Mouse (Mus musculus): ENCODE data around the gene Scrg1.
"Not testable (repeated sequence)": the region's sequence is repeated elsewhere in the genome, so short reads cannot be mapped to it uniquely, and the experiment has no call there.

The Scrg1 gene

GRCm38 (mm10) chr8:57455765-57456164 lies at the start of gene Scrg1:
Gene Scrg1 (plus strand): TSS chr8:57455923.
- DNase-seq (ENCODE audit: low spot score in 2 of 2): no peak

- no peak for DNase-seq (ENCODE audit: low spot score in 2 of 2)
Measured at GRCm38 (mm10) chr8:57406366-57406765, 49.4 kb upstream of the Scrg1 start.

DNA sequence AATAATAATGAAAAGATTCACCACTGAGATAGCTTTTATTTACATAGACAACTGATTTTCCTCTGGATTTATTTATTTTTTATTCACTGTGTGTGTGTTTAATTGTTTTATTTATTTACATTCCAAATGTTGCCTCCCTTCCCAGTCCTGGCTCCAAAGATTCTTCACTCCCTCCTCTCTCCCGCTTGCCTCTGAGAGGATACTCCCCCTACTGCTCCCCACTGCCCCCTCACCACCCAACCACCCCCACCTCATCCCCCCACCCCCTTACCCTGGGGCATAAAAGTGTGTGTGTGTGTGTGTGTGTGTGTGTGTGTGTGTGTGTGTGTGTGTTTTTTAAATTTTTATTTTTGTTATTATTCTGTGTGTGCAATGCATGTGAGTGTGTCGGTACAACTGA lies 46.4 kb upstream of the Scrg1 start:
- DNase-seq (ENCODE audit: low spot score in 2 of 2): no peak

DNA sequence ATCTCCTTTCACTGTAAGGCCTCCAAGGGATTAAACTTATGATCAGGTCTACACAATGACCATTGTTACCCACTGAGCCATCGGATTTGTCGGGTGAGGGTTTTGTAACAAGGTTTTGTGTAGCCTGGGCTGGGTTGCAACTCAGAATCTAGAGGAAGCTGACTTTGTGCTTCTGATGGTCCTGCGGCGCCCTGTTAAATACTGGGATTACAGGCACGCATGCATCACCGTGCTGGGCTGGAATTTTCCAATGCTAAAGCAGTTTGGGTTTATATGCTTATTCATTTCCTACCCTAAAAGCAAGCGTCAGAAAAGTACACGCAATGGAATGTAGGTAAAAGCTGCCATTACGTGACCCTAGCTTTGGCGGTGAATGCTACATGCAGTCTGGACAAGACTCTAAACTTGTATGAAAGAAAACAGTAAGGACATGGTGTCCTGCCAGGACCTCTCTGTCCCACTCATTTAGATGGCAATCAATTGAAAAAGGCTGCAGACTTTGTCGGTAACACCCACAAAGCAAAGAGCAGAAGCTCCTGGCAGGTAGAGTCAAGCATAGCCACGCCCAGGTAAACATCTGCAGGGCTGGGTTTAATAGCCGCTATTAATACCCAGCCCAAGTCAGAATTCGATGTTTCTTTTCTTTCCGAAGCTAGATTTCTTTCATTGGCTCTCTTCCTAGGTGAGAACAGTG lies 45.8 kb upstream of the Scrg1 start:
- no peak for DNase-seq (ENCODE audit: low spot score in 2 of 2)

GRCm38 (mm10) chr8:57410473-57410863 lies 45.3 kb upstream of the Scrg1 start:
- no peak for DNase-seq (ENCODE audit: low spot score in 2 of 2)

DNA sequence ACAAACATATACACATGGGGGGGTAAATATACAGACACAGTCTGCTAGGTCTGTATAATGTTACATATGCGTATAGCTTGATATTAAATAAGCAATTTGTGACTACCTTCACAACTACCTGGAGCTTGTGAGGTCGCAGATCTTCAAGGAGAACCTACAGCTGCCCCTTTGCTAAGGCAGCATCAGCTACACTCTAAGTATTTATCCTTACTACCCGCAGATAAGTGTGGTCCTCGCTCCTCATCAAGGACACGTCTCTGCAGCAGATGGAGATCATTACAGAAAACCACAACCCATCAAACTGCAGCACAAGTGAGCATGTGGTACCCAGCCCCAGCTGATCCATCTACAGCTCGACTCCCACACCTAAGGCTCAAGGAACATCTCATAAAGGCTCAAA lies 44.4 kb upstream of the Scrg1 start:
- DNase-seq (ENCODE audit: low spot score in 2 of 2): no peak

- no peak for DNase-seq (ENCODE audit: low spot score in 2 of 2)
Measured at GRCm38 (mm10) chr8:57416827-57417226, 38.9 kb upstream of the Scrg1 start.

GRCm38 (mm10) chr8:57426074-57426473 lies 29.6 kb upstream of the Scrg1 start:
- no peak for DNase-seq (ENCODE audit: low spot score in 2 of 2)

DNA sequence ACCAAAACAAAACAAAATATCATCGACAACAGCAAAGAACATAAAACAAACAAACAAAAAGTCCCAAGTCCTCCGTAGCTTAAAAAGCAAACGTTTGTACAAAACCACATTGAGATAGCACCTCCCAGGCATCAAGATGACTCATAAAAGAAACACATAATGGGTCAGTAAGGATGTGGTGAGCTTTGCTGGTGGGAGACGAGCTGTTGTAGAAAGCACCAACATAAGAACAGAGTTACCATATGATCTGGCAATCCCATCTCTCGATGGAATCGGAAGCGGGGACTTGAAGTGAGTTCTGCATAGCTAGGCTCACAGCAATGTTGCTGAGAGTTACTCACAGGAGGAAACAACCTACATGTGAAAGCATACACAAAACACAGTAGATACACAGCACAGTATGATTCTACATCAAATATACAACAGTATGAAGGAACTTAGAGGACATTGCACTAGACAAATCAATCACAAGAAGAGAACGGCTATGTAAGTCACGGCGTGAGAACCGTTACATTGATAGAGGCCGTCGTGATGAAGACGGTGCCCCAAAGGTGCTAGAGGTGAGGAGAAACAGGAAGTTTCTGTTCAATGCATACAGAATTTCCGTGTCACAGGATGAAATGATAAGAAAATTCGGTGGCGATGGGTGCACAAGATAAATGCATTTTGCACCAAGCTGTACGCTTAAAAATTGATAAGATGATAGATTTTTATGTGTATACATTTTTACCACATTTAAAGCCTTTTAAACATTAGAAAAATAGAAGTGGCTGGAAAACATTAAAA lies 27.9 kb upstream of the Scrg1 start:
- no peak for DNase-seq (ENCODE audit: low spot score in 2 of 2)

GRCm38 (mm10) chr8:57428566-57428965 lies 27.2 kb upstream of the Scrg1 start:
- DNase-seq (ENCODE audit: low spot score in 2 of 2): no peak

DNA sequence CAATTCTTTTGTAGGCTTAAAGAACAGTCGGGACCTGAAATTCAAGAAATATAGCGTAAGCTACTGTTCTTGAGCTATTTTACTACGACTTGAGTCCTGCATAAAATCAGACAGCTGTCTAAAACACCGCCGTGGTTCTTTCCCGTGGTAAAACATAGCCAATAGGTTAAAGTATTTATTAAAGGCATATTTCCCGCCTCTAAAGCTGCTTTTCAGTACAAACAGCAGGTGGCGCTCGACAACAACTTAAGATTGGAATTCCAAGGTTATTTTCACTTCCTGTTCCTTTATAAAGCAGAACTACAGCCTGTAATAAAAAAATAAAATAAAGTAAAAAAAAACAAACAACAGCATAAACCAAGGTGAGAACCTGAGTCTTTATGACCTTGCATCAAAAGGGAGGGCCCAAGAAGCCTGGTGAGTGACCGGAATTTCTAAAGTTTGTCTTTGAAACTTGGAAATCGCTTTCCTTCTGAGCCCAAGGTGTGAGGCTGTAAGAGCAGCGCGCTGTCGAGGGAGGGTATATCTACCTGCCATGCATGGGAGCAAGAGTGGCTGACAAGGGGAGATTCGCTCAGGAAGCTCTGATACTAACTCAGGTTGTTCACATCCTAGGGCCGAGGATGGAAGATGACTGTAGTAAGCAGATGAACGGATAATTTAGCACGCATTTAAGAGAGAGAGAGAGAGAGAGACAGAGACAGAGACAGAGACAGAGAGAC lies 26.4 kb upstream of the Scrg1 start:
- no peak for DNase-seq (ENCODE audit: low spot score in 2 of 2)

DNA sequence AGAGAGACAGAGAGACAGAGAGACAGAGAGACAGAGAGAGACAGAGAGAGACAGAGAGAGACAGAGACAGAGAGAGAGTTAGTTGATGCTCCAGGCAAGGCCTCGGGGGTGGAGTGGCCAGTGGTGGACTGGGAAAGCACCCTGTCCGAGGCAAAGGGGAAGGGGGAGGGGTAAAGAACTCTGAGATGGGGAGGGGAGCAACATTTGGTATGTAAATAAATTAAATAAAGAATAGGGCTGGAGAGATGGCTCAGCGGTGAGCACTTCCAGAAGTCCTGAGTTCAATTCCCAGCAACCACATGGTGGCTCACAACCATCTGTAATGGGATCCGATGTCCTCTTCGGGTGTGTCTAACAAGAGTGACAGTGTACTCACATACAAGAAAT lies 25.8 kb upstream of the Scrg1 start:
- DNase-seq (ENCODE audit: low spot score in 2 of 2): not testable (repeated sequence)

DNA sequence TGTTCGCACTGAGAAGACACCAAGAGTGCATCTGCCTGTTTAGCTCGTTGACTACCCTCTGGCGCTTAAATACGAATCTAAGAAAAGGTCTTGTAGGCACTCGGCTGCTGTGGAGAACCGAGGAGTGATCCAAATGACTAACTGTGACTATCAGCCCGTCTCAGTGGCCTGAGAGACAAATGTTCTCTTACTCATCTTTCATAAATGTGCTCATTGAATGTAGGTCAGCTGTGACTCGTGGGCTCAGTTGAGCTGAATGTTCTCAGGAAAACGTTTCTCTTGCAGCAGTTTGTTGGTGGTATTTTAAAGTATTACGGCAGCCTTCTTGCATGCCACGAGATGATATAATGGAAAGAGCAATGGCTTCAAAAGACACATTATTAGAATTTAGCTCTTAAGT lies 24.8 kb upstream of the Scrg1 start:
- peak; percentile 22 to 57 for DNase-seq (ENCODE audit: low spot score in 2 of 2)

DNA sequence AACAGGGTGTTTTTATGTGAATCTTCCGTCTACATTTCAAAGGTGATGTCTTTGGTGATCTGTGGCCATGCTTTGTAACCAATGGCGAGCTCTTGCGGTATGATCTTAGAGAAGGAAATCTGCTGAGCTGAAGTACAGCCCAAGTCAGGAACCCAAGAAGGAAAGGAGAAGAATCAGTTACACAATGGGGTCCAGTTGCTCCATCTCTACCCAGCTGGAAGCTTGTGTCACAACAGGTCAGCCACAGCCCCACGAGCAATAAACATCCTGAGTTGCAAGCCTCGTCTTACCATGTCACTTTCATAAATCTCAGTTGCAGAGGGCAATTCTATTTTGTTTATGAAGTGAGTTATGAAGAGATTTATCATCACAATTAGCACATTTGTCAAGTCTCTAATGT lies 22.9 kb upstream of the Scrg1 start:
- DNase-seq (ENCODE audit: low spot score in 2 of 2): no peak

DNA sequence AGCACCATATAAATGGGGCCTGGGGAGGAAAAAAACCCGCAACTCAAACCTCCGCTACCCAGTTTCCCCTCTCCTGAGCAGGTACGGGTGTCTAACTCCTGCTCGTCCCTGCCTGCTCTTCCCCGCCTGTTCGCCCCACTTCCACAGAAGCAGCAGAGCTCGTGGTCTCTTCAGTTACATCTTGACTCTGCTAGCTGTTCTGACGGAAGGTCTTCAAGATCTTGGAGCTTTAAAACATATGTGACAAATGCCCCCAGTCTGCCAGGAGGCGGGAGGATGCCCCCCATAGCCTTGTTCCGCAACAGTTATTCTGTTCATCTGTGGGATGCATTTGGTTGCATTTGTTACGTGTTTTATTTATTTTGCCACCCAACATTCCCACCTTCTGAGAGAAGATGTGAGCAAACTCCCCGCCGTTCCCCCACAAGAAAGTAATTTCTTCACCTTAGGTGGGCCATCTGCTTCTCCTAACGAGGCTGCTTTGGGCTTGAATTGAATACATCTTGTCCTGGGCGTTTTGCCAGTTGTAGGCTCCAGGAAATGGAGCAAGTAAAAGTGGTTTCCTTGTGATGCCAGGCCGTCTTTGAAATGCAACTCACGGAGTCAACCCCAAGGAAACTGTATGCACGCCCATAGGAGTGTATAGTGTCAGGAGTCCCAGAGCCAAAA lies 19.8 kb upstream of the Scrg1 start:
- DNase-seq (ENCODE audit: low spot score in 2 of 2): peak; percentile 73 to 75

DNA sequence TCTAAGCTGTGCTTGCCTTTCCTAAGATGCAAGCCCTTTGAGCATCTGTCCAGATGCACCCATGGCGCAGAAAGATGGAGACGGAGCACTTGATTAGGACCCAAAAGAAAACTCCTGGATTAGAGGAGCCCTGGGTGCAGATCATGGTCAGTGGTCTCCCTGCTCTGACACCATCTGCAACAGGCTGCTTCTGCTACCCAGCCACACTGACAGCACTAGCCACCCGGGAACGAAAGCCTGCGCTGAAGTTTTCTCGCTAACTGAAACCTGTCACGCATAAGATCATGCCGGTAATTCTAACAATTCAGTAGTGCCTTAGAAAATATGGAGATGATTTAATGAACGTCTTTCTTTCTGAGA lies 19.3 kb upstream of the Scrg1 start:
- DNase-seq (ENCODE audit: low spot score in 2 of 2): no peak

DNA sequence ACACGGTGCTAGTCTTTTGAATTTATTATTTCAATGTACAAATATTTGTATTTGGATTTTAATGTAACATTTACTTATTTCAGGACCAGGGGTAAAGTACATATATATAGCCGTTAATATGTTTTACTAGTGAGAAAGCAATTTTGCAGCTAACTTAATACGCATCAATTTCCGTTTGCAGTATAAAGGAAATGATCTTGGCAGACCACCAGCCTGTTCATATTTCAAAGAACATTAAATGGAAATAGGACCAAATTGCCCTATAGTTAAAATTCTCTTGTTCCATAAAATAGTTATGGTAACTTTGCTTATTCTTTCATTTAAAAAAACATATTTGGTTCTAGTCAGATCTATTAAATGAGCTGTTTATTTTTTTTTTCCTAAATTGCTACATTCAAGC lies 14.6 kb upstream of the Scrg1 start:
- DNase-seq (ENCODE audit: low spot score in 2 of 2): no peak

DNA sequence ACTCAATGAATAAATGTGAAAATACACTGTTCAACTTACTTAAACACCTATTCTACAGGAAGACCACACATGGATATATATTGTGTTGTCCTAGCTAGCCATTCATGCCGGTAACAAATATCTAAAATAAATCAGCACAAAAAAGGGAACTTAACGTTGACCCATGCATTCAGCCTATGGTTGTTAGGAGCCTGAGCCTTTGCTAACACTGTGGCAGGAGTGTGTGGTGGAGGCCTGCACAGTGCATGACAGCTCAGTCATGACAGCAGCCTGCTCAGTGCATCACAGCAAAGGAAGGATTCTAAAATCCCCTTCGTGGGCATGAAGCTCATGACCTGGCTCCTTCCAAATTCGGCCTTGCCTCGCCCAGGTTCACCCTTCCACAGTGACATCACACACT lies 14.2 kb upstream of the Scrg1 start:
- DNase-seq (ENCODE audit: low spot score in 2 of 2): no peak

DNA sequence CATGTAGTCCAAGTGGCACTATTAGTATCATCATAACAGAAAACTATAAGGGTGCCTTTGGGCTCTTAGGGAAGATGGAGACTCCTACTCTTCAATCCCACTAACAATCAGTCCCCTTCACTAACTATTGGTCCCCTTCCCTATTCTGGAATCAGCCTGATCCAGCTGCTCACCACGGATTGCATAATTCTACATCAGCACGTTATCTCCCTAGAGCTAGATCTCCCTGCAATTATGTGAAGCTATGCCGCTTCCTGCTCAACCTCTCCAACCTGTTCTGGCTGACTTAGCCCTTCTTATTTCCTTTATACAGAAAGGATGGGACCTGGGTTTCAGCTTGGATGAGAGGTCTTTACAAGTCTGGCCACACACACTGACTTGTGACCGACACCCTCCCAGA lies 12.4 kb upstream of the Scrg1 start:
- no peak for DNase-seq (ENCODE audit: low spot score in 2 of 2)

GRCm38 (mm10) chr8:57445901-57446300 lies 9.8 kb upstream of the Scrg1 start:
- DNase-seq (ENCODE audit: low spot score in 2 of 2): not testable (repeated sequence)

DNA sequence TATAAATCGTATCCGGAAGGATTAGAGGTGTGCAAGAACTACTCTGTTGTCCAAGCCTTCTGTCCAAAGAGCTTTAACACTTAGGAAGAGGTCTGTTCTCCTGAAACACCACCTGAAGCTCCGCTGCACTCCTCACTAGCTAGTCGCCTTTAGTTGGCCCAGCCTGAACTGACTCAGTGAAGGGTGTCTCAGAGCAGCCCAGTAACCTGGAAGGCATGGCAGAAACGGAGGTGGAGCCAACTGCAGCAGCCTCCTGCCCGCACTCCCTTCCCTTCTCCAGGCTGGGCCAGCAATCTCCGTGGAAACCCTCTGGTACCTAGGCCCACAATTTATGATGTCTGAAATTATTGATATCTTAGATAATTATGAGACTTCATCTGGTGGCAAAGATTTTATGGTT lies 5.0 kb upstream of the Scrg1 start:
- DNase-seq (ENCODE audit: low spot score in 2 of 2): no peak

- DNase-seq (ENCODE audit: low spot score in 2 of 2): no peak
Measured at GRCm38 (mm10) chr8:57451896-57452295, 3.8 kb upstream of the Scrg1 start.
